Mouse (Mus musculus): Measurements from ENCODE around the gene Grb7.

The Grb7 gene

GRCm38 (mm10) chr11:98470795-98471194 is 24.6 kb downstream of the Grb7 start:
- no peak for DNase-seq (ENCODE audit: low spot score in 2 of 2)

- no peak for DNase-seq (ENCODE audit: low spot score in 2 of 2)
Measured at GRCm38 (mm10) chr11:98472696-98473095, 26.5 kb downstream of the Grb7 start.

GRCm38 (mm10) chr11:98473916-98474479 is 27.8 kb downstream of the Grb7 start:
- no peak for DNase-seq (ENCODE audit: low spot score in 2 of 2)

- DNase-seq (ENCODE audit: low spot score in 2 of 2) = no peak
Measured at GRCm38 (mm10) chr11:98474967-98475366, 28.8 kb downstream of the Grb7 start.

- DNase-seq (ENCODE audit: low spot score in 2 of 2) = no peak
Measured at GRCm38 (mm10) chr11:98475630-98476433, 29.6 kb downstream of the Grb7 start.

GRCm38 (mm10) chr11:98476434-98476807 is 30.2 kb downstream of the Grb7 start:
- no peak for DNase-seq (ENCODE audit: low spot score in 2 of 2)

GRCm38 (mm10) chr11:98477011-98477701 is 31.0 kb downstream of the Grb7 start:
- DNase-seq (ENCODE audit: low spot score in 2 of 2) = no peak

GRCm38 (mm10) chr11:98479026-98479939 is 33.1 kb downstream of the Grb7 start:
- DNase-seq (ENCODE audit: low spot score in 2 of 2) = no peak

- DNase-seq (ENCODE audit: low spot score in 2 of 2) = no peak
Measured at GRCm38 (mm10) chr11:98479940-98480497, 33.8 kb downstream of the Grb7 start.

GRCm38 (mm10) chr11:98481231-98481630 is 35.0 kb downstream of the Grb7 start:
- DNase-seq (ENCODE audit: low spot score in 2 of 2) = no peak

GRCm38 (mm10) chr11:98482067-98482466 is 35.9 kb downstream of the Grb7 start:
- no peak for DNase-seq (ENCODE audit: low spot score in 2 of 2)

GRCm38 (mm10) chr11:98485749-98486148 is 39.6 kb downstream of the Grb7 start:
- no peak for DNase-seq (ENCODE audit: low spot score in 2 of 2)

GRCm38 (mm10) chr11:98487526-98488040 is 41.4 kb downstream of the Grb7 start:
- no peak for DNase-seq (ENCODE audit: low spot score in 2 of 2)

GRCm38 (mm10) chr11:98488540-98489234 is 42.5 kb downstream of the Grb7 start:
- no peak for DNase-seq (ENCODE audit: low spot score in 2 of 2)

GRCm38 (mm10) chr11:98491571-98491970 is 45.4 kb downstream of the Grb7 start:
- DNase-seq (ENCODE audit: low spot score in 2 of 2) = no peak

GRCm38 (mm10) chr11:98492959-98493358 is 46.8 kb downstream of the Grb7 start:
- no peak for DNase-seq (ENCODE audit: low spot score in 2 of 2)

- no peak for DNase-seq (ENCODE audit: low spot score in 2 of 2)
Measured at GRCm38 (mm10) chr11:98493394-98493793, 47.2 kb downstream of the Grb7 start.

- no peak for DNase-seq (ENCODE audit: low spot score in 2 of 2)
Measured at GRCm38 (mm10) chr11:98495176-98495719, 49.1 kb downstream of the Grb7 start.

- no peak for DNase-seq (ENCODE audit: low spot score in 2 of 2)
Measured at GRCm38 (mm10) chr11:98497388-98498288, 51.4 kb downstream of the Grb7 start.

Measured in frontal cortex, postnatal 36 days (tissue).